In genomic region chr11:90106063-90106798, GRCm38 (mm10) we compare ENCODE assay signal across 15 mouse cellular contexts.
DNase-seq lines count a peak whose midpoint lies in the region; ATAC-seq and TF ChIP-seq lines count a peak whose summit lies in the region.
"Had no signal": no experiment of that assay in that cellular context is flagged by ENCODE, and none has a peak within 500 bp of the region (broad histone marks: within the 10 kb centered on the region; RNA-seq: fewer than 3 reads in every experiment).

No protein-coding gene starts in this region.

- no peak for ATAC-seq in stomach, embryonic 15.5 days (ENCODE audit: insufficient read depth, low FRiP score, low read depth)
- no peak for ATAC-seq in stomach, postnatal 0 days (ENCODE audit: low FRiP score, low TSS enrichment)
- no peak for ATAC-seq in heart, postnatal 0 days (ENCODE audit: insufficient read depth, low read depth)
- no peak for ATAC-seq in inflammation-experienced regulatory T-cells, adult 6 months
- ATAC-seq: activated CD4-positive, CD25-positive, alpha-beta regulatory T cell, adult 4 months; forebrain, embryonic 14.5 days had no signal

- DNase-seq in heart, adult 8-10 months (ENCODE audit: low spot score): peak; percentile 72
- no peak for DNase-seq in heart, embryonic 10.5 days (ENCODE audit: low spot score)
- no peak for DNase-seq in stomach, postnatal 0 days (ENCODE audit: low spot score)
- no peak for DNase-seq in heart, postnatal 0 days (ENCODE audit: low spot score)
- no peak for DNase-seq in ovary, postnatal 10 days (ENCODE audit: low spot score)
- DNase-seq in natural killer cell, adult 2 months (ENCODE audit: low spot score in 2 of 2): no peak
- DNase-seq: cerebellum, postnatal 36 days; gastrocnemius, postnatal 10 days; kidney, adult 8-10 months had no signal

- WGBS in heart, embryonic 10.5 days: 50% methylated on average over 12 of the region's 12 CpGs
- 39% methylated on average over 12 of the region's 12 CpGs for WGBS in stomach, embryonic 15.5 days
- WGBS in stomach, postnatal 0 days: 38% methylated on average over 12 of the region's 12 CpGs
- WGBS in heart, postnatal 0 days: 35% methylated on average over 12 of the region's 12 CpGs

- no peak for TF ChIP-seq EP300 in stomach, postnatal 0 days (optimal IDR thresholded peaks at IDR 0.05)
- no peak for TF ChIP-seq EP300 in heart, postnatal 0 days (IDR thresholded peaks at IDR 0.05; ENCODE audit: low read depth)

- H3K4me2 ChIP-seq in stomach, embryonic 15.5 days: no peak overlapping the region
- H3K4me2 ChIP-seq in stomach, postnatal 0 days (replicated peaks; ENCODE audit: low read depth): no peak overlapping the region
- no peak overlapping the region for H3K4me2 ChIP-seq in heart, postnatal 0 days (ENCODE audit: low read depth, low read length)
- H3K4me2 ChIP-seq: hindbrain, embryonic 13.5 days had no signal

- no peak overlapping the region; the same call in 1 of the 2 replicates for H3K27ac ChIP-seq in heart, embryonic 10.5 days
- 0 out of 2 replicates have a peak overlapping the region, but pooled peaks have one; percentile 21 for H3K27ac ChIP-seq in stomach, embryonic 15.5 days
- no peak overlapping the region for H3K27ac ChIP-seq in stomach, postnatal 0 days (replicated peaks)
- H3K27ac ChIP-seq in heart, postnatal 0 days (ENCODE audit: low read depth): 0 out of 2 replicates have a peak overlapping the region, but pooled peaks have one; percentile 21
- H3K27ac ChIP-seq: hindbrain, embryonic 13.5 days; liver, embryonic 14.5 days had no signal

- no peaks in the 10 kb centered on the region for H3K9me3 ChIP-seq in heart, embryonic 10.5 days
- no peaks in the 10 kb centered on the region for H3K9me3 ChIP-seq in stomach, embryonic 15.5 days
- no peaks in the 10 kb centered on the region for H3K9me3 ChIP-seq in stomach, postnatal 0 days (ENCODE audit: control insufficient read depth, low read length)
- no peaks in the 10 kb centered on the region for H3K9me3 ChIP-seq in heart, postnatal 0 days (replicated peaks; ENCODE audit: control insufficient read depth, low read length)
- H3K9me3 ChIP-seq: hindbrain, embryonic 13.5 days had no signal

- TF ChIP-seq CTCF in stomach, postnatal 0 days (IDR thresholded peaks at IDR 0.05; ENCODE audit: low read depth): no peak
- TF ChIP-seq CTCF in heart, postnatal 0 days (IDR thresholded peaks at IDR 0.05; ENCODE audit: low read depth): no peak

- H3K9ac ChIP-seq in stomach, embryonic 15.5 days: no peak overlapping the region
- no peak overlapping the region for H3K9ac ChIP-seq in stomach, postnatal 0 days (ENCODE audit: low read length)
- H3K9ac ChIP-seq in heart, postnatal 0 days (replicated peaks; ENCODE audit: low read depth, low read length): no peak overlapping the region
- H3K9ac ChIP-seq: hindbrain, embryonic 13.5 days; liver, embryonic 14.5 days had no signal

- H3K4me3 ChIP-seq in heart, embryonic 10.5 days: no peak overlapping the region
- no peak overlapping the region for H3K4me3 ChIP-seq in stomach, embryonic 15.5 days (replicated peaks)
- H3K4me3 ChIP-seq in stomach, postnatal 0 days (ENCODE audit: low read depth, low read length): no peak overlapping the region
- no peak overlapping the region for H3K4me3 ChIP-seq in heart, postnatal 0 days (ENCODE audit: low read depth, low read length)
- H3K4me3 ChIP-seq: hindbrain, embryonic 13.5 days had no signal

- H3K27me3 ChIP-seq in heart, embryonic 10.5 days (ENCODE audit: insufficient read depth, poor library complexity, severe bottlenecking): no peaks in the 10 kb centered on the region
- no peaks in the 10 kb centered on the region for H3K27me3 ChIP-seq in stomach, embryonic 15.5 days (replicated peaks)
- H3K27me3 ChIP-seq in stomach, postnatal 0 days (ENCODE audit: control insufficient read depth, insufficient read depth, low read length): no peaks in the 10 kb centered on the region
- no peaks in the 10 kb centered on the region for H3K27me3 ChIP-seq in heart, postnatal 0 days (ENCODE audit: control insufficient read depth, insufficient read depth, low read length)
- H3K27me3 ChIP-seq: hindbrain, embryonic 13.5 days had no signal

- H3K4me1 ChIP-seq in heart, embryonic 10.5 days: peaks cover 16% of the 10 kb centered on the region; the same call in 1 of the 2 replicates
- H3K4me1 ChIP-seq in stomach, embryonic 15.5 days: no peaks in the 10 kb centered on the region
- no peaks in the 10 kb centered on the region for H3K4me1 ChIP-seq in stomach, postnatal 0 days (replicated peaks; ENCODE audit: control insufficient read depth, insufficient read depth)
- H3K4me1 ChIP-seq in heart, postnatal 0 days (ENCODE audit: control insufficient read depth, insufficient read depth): peaks cover 10% of the 10 kb centered on the region; the same call in 1 of the 2 replicates

- no peaks in the 10 kb centered on the region for H3K36me3 ChIP-seq in heart, embryonic 10.5 days
- H3K36me3 ChIP-seq in stomach, embryonic 15.5 days: no peaks in the 10 kb centered on the region
- no peaks in the 10 kb centered on the region for H3K36me3 ChIP-seq in stomach, postnatal 0 days (ENCODE audit: control insufficient read depth, insufficient read depth, low read length)
- no peaks in the 10 kb centered on the region for H3K36me3 ChIP-seq in heart, postnatal 0 days (replicated peaks; ENCODE audit: control insufficient read depth, insufficient read depth, low read length)
- H3K36me3 ChIP-seq: hindbrain, embryonic 13.5 days had no signal

Comparison
In these comparisons a context has a peak if more than half of its experiments do, and no peak if none do; other contexts are left out.
1. H3K27ac ChIP-seq: peak in stomach, embryonic 15.5 days (single experiment) and heart, postnatal 0 days (single experiment); none in heart, embryonic 10.5 days (single experiment) and stomach, postnatal 0 days (single experiment).